Mouse (Mus musculus): ENCODE measurements around the gene Olfr196. TPM values are rescaled to one million over a fixed set of nuclear protein-coding genes. Genes with fewer than 3 reads are reported as not detected.

Olfr196 gene
- total and polyA plus RNA-seq, 2 experiments, result not detected

GRCm38 (mm10) chr16:59141105-59141504 is 29.1 kb downstream of the Olfr196 start:
- DNase-seq (ENCODE audit: extremely low read depth, low read depth, low spot score), result no peak
- Histone ChIP-seq H3K27ac (replicated peaks; ENCODE audit: insufficient read depth, low read depth, low read length) (no peak overlapping the region), H3K27me3 (ENCODE audit: control insufficient read depth, insufficient read depth, low read length) (no peaks in the 10 kb centered on the region), H3K4me1 (ENCODE audit: control insufficient read depth, insufficient read depth, low read length) (no peaks in the 10 kb centered on the region), H3K4me3 (ENCODE audit: insufficient read depth, low read depth, low read length) (no peak overlapping the region), H3K9ac (ENCODE audit: low read depth, low read length) (no peak overlapping the region), H3K36me3 (ENCODE audit: control insufficient read depth, insufficient read depth, low read length) (no peaks in the 10 kb centered on the region), H3K79me2 (ENCODE audit: control insufficient read depth, insufficient read depth, low read length) (no peaks in the 10 kb centered on the region)
- TF ChIP-seq CTCF (IDR thresholded peaks at IDR 0.05; ENCODE audit: low read depth, low read length) (no peak), POLR2A (IDR thresholded peaks at IDR 0.05; ENCODE audit: extremely low read depth, insufficient read depth, low read length) (no peak)

GRCm38 (mm10) chr16:59130740-59131139 is 39.5 kb downstream of the Olfr196 start:
- no peak overlapping the region for H3K9ac ChIP-seq (ENCODE audit: low read depth, low read length)
- 62% methylated on average over 1 of the region's 1 CpGs for WGBS
- no peak overlapping the region for H3K27ac ChIP-seq (replicated peaks; ENCODE audit: insufficient read depth, low read depth, low read length)
- no peak overlapping the region for H3K4me3 ChIP-seq (ENCODE audit: insufficient read depth, low read depth, low read length)
- H3K27me3 ChIP-seq (ENCODE audit: control insufficient read depth, insufficient read depth, low read length), result no peaks in the 10 kb centered on the region
- H3K36me3 ChIP-seq (ENCODE audit: control insufficient read depth, insufficient read depth, low read length), result no peaks in the 10 kb centered on the region
- no peak for DNase-seq (ENCODE audit: extremely low read depth, low read depth, low spot score)
- H3K79me2 ChIP-seq (ENCODE audit: control insufficient read depth, insufficient read depth, low read length), result no peaks in the 10 kb centered on the region
- no peaks in the 10 kb centered on the region for H3K4me1 ChIP-seq (ENCODE audit: control insufficient read depth, insufficient read depth, low read length)
- TF ChIP-seq CTCF (IDR thresholded peaks at IDR 0.05; ENCODE audit: low read depth, low read length) (no peak), POLR2A (IDR thresholded peaks at IDR 0.05; ENCODE audit: extremely low read depth, insufficient read depth, low read length) (no peak)

- H3K9ac ChIP-seq (ENCODE audit: low read depth, low read length), result no peak within 1 kb of the TSS
- H3K27ac ChIP-seq (replicated peaks; ENCODE audit: insufficient read depth, low read depth, low read length), result no peak within 1 kb of the TSS
- DNase-seq (ENCODE audit: extremely low read depth, low read depth, low spot score), result no peak
These were observed 49.3 kb downstream of the Olfr196 start, which contains the start of gene Olfr194 for GRCm38 (mm10) chr16:59120969-59121368. Gene Olfr194, minus strand, starts transcription at chr16:59121069.

More at GRCm38 (mm10) chr16:59120969-59121368, 49.3 kb downstream of the Olfr196 start, which contains the start of gene Olfr194:
- Histone ChIP-seq H3K27me3 (ENCODE audit: control insufficient read depth, insufficient read depth, low read length) (no peaks in the 10 kb centered on the region), H3K36me3 (ENCODE audit: control insufficient read depth, insufficient read depth, low read length) (no peaks in the 10 kb centered on the region), H3K4me1 (ENCODE audit: control insufficient read depth, insufficient read depth, low read length) (no peaks in the 10 kb centered on the region), H3K79me2 (ENCODE audit: control insufficient read depth, insufficient read depth, low read length) (no peaks in the 10 kb centered on the region), H3K4me3 (ENCODE audit: insufficient read depth, low read depth, low read length) (no peak within 1 kb of the TSS)
- no peak for TF ChIP-seq CTCF (IDR thresholded peaks at IDR 0.05; ENCODE audit: low read depth, low read length)
- no peak for TF ChIP-seq POLR2A (IDR thresholded peaks at IDR 0.05; ENCODE audit: extremely low read depth, insufficient read depth, low read length)

Other genes with a start within 250 kb of the Olfr196 start
- gene Olfr181, start 241.7 kb downstream of the Olfr196 start, total RNA-seq (2014; rRNA removed), result not detected in 2 replicates
- not detected in 2 replicates for gene Olfr181, start 241.7 kb downstream of the Olfr196 start, polyA plus RNA-seq (2012; rRNA removed)
- not detected in 2 replicates for gene Olfr180, start 241.1 kb downstream of the Olfr196 start, total RNA-seq (2014; rRNA removed)
- not detected in 2 replicates for gene Olfr180, start 241.1 kb downstream of the Olfr196 start, polyA plus RNA-seq (2012; rRNA removed)
- gene Olfr183, start 175.1 kb downstream of the Olfr196 start, total RNA-seq (2014; rRNA removed), result not detected in 2 replicates
- gene Olfr183, start 175.1 kb downstream of the Olfr196 start, polyA plus RNA-seq (2012; rRNA removed), result not detected in 2 replicates
- gene Olfr186, start 140.2 kb downstream of the Olfr196 start, total RNA-seq (2014; rRNA removed), result not detected in 2 replicates
- not detected in 2 replicates for gene Olfr186, start 140.2 kb downstream of the Olfr196 start, polyA plus RNA-seq (2012; rRNA removed)
- gene Olfr187, start 130.7 kb downstream of the Olfr196 start, total RNA-seq (2014; rRNA removed), result not detected in 2 replicates
- gene Olfr187, start 130.7 kb downstream of the Olfr196 start, polyA plus RNA-seq (2012; rRNA removed), result not detected in 2 replicates
- gene Olfr190, start 92.4 kb downstream of the Olfr196 start, total RNA-seq (2014; rRNA removed), result not detected in 2 replicates
- not detected in 2 replicates for gene Olfr190, start 92.4 kb downstream of the Olfr196 start, polyA plus RNA-seq (2012; rRNA removed)
- not detected in 2 replicates for gene Olfr191, start 80.6 kb downstream of the Olfr196 start, total RNA-seq (2014; rRNA removed)
- not detected in 2 replicates for gene Olfr191, start 80.6 kb downstream of the Olfr196 start, polyA plus RNA-seq (2012; rRNA removed)
- not detected in 2 replicates for gene Olfr193, start 58.6 kb downstream of the Olfr196 start, total RNA-seq (2014; rRNA removed)
- gene Olfr193, start 58.6 kb downstream of the Olfr196 start, polyA plus RNA-seq (2012; rRNA removed), result not detected in 2 replicates
- not detected in 2 replicates for gene Olfr194, start 49.4 kb downstream of the Olfr196 start, total RNA-seq (2014; rRNA removed)
- gene Olfr194, start 49.4 kb downstream of the Olfr196 start, polyA plus RNA-seq (2012; rRNA removed), result not detected in 2 replicates
- gene Olfr195, start 23.4 kb downstream of the Olfr196 start, total RNA-seq (2014; rRNA removed), result not detected in 2 replicates
- gene Olfr195, start 23.4 kb downstream of the Olfr196 start, polyA plus RNA-seq (2012; rRNA removed), result not detected in 2 replicates
- not detected in 2 replicates for gene Olfr198, start 33.1 kb upstream of the Olfr196 start, total RNA-seq (2014; rRNA removed)
- gene Olfr198, start 33.1 kb upstream of the Olfr196 start, polyA plus RNA-seq (2012; rRNA removed), result not detected in 2 replicates
- gene Olfr199, start 49.3 kb upstream of the Olfr196 start, total RNA-seq (2014; rRNA removed), result not detected in 2 replicates
- not detected in 2 replicates for gene Olfr199, start 49.3 kb upstream of the Olfr196 start, polyA plus RNA-seq (2012; rRNA removed)
- not detected in 2 replicates for gene Olfr201, start 102.2 kb upstream of the Olfr196 start, total RNA-seq (2014; rRNA removed)
- gene Olfr201, start 102.2 kb upstream of the Olfr196 start, polyA plus RNA-seq (2012; rRNA removed), result not detected in 2 replicates
- gene Olfr202, start 116.3 kb upstream of the Olfr196 start, total RNA-seq (2014; rRNA removed), result not detected in 2 replicates
- gene Olfr202, start 116.3 kb upstream of the Olfr196 start, polyA plus RNA-seq (2012; rRNA removed), result not detected in 2 replicates
- gene Olfr203, start 128.4 kb upstream of the Olfr196 start, total RNA-seq (2014; rRNA removed), result not detected in 2 replicates
- gene Olfr203, start 128.4 kb upstream of the Olfr196 start, polyA plus RNA-seq (2012; rRNA removed), result not detected in 2 replicates
- not detected in 2 replicates for gene Olfr204, start 147.8 kb upstream of the Olfr196 start, total RNA-seq (2014; rRNA removed)
- not detected in 2 replicates for gene Olfr204, start 147.8 kb upstream of the Olfr196 start, polyA plus RNA-seq (2012; rRNA removed)
- not detected in 2 replicates for gene Olfr205, start 160.7 kb upstream of the Olfr196 start, total RNA-seq (2014; rRNA removed)
- gene Olfr205, start 160.7 kb upstream of the Olfr196 start, polyA plus RNA-seq (2012; rRNA removed), result not detected in 2 replicates
- not detected in 2 replicates for gene Olfr206, start 178.8 kb upstream of the Olfr196 start, total RNA-seq (2014; rRNA removed)
- not detected in 2 replicates for gene Olfr206, start 178.8 kb upstream of the Olfr196 start, polyA plus RNA-seq (2012; rRNA removed)
- not detected in 2 replicates for gene Olfr209, start 193.5 kb upstream of the Olfr196 start, total RNA-seq (2014; rRNA removed)
- not detected in 2 replicates for gene Olfr209, start 193.5 kb upstream of the Olfr196 start, polyA plus RNA-seq (2012; rRNA removed)
- gene Gabrr3, start 236.9 kb upstream of the Olfr196 start, total RNA-seq (2014; rRNA removed), result not detected in 2 replicates
- gene Gabrr3, start 236.9 kb upstream of the Olfr196 start, polyA plus RNA-seq (2012; rRNA removed), result not detected in 2 replicates

Data from liver, adult 2 months (tissue).